Mouse (Mus musculus) olfactory bulb, adult 2 months (tissue): ENCODE measurements at regions not wholly inside any gene's neighbourhood (a gene's known extent, or its start where the extent isn't known, plus 50 kb on each side); places are given as distances from the start of the nearest gene placed in this dataset.

ENCODE experiments used
- CTCF ChIP-seq: fragments of 200-500 bp; IDR thresholded peaks from 2 replicates; pipeline ENCODE4 v1.5.1; 2012; ENCODE audit warnings: low read depth, mild to moderate bottlenecking, low read length, moderate library complexity; ENCODE audit not compliant: insufficient read depth
- POLR2A ChIP-seq: fragments of 200-500 bp; IDR thresholded peaks from 2 replicates; pipeline ENCODE4 v1.6.1; 2012; ENCODE audit warnings: mild to moderate bottlenecking, low read depth, low read length, moderate library complexity; ENCODE audit not compliant: insufficient read depth

DNA sequence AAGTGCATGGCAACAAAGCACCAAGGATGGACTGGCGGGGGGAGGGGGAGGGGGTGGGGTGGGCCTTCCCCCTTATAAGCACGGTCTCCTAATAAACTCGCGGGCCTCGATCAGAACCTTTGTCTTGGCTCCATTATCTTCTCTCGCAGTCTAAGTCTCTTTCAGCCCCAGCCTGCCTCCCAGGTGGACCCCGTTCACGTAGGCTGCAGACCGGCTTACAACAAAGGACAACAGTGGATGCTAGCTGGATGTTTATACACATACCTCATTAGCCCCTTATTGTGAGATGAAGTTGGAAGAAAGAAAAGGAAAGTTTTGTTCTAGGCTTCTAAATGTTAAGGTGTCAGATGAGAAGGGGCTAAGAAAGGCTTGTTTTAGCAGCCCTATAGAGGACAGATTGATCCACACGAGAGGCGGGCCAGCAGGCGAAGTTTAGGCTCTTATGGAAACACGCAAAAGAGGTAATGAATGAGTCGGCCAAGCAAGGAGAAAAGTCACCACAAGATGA lies 272.6 kb downstream of the Cd47 start:
- TF ChIP-seq CTCF = no peak
- no peak for TF ChIP-seq POLR2A
